Mouse (Mus musculus) layer of hippocampus, adult 2 months (tissue): ENCODE measurements around the gene Scin. TPM values are rescaled to one million over a fixed set of nuclear protein-coding genes. Genes with fewer than 3 reads are reported as not detected.

Experiments
- DNase-seq, 2 experiments: peaks; one replicate each; pipeline ENCODE4 v3.0.0; 2022; ENCODE audit warnings: low spot score in 2 of 2
- H3K27ac ChIP-seq: fragments of 200-600 bp; 2 replicates; pipeline ENCODE4 v1.8.1; 2022
- H3K4me3 ChIP-seq: fragments of 200-600 bp; 2 replicates; pipeline ENCODE4 v1.8.1; 2022; ENCODE audit warnings: mild to moderate bottlenecking
- CTCF ChIP-seq: fragments of 200-600 bp; conservative IDR thresholded peaks from 2 replicates; pipeline ENCODE4 v1.8.1; 2022; ENCODE audit warnings: antibody characterized with exemption, mild to moderate bottlenecking, moderate library complexity
- total RNA-seq, 2 experiments: library from RNA; stranded (reverse); gene quantifications; 2 replicates each; pipeline ENCODE4 v1.2.3; 2021

The Scin gene
- total RNA-seq, 2 experiments from 2014 or later = 1.7 to 2.7 TPM

DNA sequence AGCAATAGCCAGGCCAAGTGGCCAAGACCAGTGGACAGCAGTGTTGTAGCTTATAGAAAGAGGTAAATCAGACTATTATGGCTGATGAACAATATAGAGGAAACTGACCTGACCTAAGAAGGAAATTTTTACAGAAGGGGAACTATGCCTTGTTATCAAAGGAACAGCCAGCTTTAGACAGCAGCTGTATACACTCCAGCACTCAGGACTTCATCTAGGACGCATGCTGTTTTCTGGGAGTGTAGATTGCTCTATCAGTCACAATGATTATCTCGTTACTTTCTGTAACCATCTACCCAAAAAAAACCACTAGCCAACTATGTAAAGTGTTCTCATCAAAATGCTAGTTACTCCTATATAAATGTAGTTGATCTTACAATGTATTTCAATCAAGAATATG is 34.6 kb downstream of the Scin start:
- no peak for TF ChIP-seq CTCF

DNA sequence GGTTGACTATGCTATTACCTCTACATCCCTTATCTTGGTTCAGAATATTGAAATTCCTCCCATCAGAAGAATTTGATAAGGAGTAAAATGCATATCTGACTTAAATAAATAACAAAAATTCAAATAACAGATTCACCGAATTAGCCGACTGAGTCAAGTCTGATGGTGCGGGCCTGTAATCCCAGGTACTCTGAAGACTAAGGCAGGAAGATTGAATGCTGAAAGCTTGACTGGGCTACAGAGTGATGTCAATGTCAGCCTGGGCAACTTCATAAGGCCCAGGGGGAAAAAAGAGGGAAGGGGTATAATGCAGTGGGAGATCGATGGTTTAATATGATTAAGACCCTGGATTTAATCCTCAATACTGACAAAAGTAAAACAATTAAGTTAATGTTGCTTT is 36.6 kb downstream of the Scin start:
- H3K4me3 ChIP-seq = no peak overlapping the region
- TF ChIP-seq CTCF = no peak
- H3K27ac ChIP-seq = no peak overlapping the region
- no peak for DNase-seq

More for the DNA sequence above, 34.6 kb downstream of the Scin start:
- Histone ChIP-seq H3K4me3 (no peak overlapping the region), H3K27ac (no peak overlapping the region)
- DNase-seq = no peak

DNA sequence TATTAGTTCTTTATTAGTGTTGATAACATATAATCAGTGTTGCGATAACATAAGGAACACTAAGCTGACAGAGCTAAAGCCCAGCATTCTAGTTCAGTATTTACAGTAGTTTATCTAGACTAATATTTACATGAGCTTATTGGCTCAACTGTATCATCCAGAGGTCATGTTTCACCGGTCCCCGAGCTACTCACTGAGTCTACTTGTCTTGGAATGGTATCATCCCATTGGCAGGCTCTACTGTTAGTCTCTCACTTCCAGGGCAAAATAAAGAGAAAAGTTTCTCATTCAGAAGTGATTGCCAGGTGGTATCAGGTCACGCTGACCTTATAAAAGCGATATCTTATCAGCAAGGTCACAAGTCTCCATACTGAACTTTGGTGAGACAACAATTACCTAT is 37.0 kb downstream of the Scin start:
- TF ChIP-seq CTCF = no peak
- Histone ChIP-seq H3K27ac (no peak overlapping the region), H3K4me3 (no peak overlapping the region)
- no peak for DNase-seq

DNA sequence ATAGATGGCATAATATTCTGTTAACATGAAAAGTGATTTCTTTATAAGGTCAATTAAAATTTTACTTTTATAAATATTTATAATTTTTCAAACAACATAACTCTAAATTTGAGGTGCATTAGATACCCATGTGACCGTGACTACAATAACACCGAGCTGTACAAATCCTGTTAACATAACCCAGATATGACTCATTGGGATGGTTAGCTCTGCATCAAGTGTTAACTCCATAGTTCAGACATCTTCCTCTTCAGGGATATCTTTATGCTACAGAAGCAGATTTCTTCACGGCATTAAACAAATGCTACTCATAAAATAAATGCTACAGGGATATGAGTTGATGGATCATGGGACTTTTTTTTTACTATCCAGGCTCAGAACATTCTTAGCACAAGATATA is 37.6 kb downstream of the Scin start:
- no peak overlapping the region for H3K4me3 ChIP-seq
- TF ChIP-seq CTCF = no peak
- no peak overlapping the region for H3K27ac ChIP-seq
- no peak for DNase-seq

DNA sequence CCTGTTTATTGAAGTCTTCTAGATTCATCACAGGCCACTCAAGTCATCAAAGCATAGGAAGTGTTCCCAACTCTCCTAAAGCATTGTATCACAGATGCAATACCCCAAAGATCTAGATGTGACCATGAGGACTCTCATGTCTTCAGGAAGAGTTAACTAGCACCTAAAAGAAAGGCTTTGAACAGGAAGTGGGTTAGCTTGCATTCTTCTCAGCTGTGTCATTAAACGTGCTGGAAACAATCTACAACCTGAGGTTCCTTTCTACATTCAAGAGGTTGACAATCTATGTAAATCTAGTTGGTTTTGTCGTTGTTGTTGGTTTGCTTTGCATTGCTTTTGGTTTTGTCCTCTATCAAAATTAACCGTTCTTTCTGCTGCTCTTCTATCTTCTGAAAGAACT is 44.0 kb downstream of the Scin start:
- DNase-seq = no peak
- H3K27ac ChIP-seq = no peak overlapping the region
- no peak overlapping the region for H3K4me3 ChIP-seq
- no peak for TF ChIP-seq CTCF

DNA sequence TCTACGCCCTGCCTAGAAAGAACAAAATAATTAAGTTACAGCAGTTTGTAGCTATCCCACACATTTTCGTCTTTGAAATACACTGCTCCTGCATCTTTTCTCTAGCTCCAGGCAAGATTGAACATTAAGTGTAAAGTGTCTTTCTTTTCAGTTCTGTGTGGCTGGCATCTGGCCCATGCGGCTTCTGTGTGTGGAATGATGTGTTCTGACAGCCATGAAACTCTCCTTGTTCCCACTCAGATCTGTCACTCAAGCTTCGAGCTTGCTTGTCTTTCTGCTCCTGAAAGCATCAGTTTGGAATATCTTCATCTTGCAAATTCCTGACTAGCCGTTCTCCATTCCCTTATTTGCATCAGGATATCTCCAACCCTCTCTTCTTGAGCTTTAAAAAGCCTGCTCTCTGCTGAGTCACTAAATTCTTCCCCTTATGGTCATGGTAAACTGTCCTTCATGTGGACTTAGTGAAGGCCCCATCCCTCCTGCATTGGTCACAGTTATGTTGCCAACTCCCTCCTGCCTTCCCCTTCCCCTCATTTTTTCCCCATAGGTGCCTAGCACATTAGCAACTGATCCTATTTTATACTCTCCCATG is 48.2 kb downstream of the Scin start:
- peak; percentile 45 to 79 for DNase-seq
- peak overlapping the region; percentile 71 for H3K27ac ChIP-seq
- TF ChIP-seq CTCF = no peak
- H3K4me3 ChIP-seq = no peak overlapping the region

DNA sequence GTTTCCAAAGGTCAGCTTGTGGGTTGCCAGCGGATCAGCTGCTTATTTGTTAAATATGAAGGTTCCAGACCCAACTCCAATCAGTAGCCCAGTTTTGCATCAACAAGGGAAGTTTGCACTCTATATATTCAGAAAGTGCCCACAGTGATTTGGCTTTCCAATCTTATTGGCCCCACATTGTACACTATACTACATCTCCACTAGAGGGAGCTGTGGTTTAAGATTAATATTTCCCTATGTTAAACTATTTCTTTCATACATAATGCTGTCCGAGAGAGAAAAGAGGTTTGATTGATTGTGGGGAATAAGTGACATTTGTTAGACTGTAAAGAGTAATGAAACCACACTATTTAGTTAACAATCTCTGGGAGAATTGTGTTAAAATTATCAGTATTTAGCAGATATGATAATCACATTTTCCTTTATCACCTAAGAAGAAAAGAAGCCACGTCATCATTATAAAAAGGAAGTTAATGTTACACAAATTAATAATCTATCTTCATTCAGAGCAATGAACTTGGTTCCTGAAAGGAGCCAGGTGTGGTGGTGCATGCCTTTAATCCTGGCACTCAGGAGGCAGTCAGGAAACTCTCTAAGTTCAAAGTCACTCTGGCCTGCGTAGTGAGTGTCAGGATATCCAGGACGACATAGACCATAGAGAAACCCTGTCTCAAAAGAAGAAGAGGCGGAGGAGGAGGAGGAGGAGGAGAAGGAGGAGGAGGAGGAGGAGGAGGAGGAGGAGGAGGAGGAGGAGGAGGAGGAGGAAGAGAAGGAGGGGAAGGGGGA is 51.4 kb downstream of the Scin start:
- H3K27ac ChIP-seq = no peak overlapping the region
- peak; percentile 94 for TF ChIP-seq CTCF
- H3K4me3 ChIP-seq = no peak overlapping the region
- peak; percentile 11 to 13 for DNase-seq

DNA sequence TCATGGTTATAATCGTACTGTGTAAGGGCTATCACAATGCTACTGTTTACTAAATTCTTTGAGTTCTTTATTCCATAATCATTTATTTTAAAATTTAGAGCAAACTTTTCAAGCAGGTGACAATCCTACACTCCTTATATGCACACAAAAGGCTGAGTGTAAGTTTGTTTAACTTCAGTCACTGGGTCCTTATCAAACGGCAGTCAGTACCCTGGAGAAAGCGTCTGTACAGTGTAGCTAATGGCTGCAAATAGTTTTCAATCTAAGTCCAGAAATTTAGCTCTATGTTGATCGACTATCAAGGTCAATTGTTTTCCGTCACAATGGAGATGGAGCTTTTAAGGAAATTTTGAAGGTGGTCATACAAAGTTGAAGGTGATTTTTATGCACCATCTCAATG is 52.0 kb downstream of the Scin start:
- no peak for DNase-seq
- Histone ChIP-seq H3K4me3 (no peak overlapping the region), H3K27ac (no peak overlapping the region)
- TF ChIP-seq CTCF = no peak

DNA sequence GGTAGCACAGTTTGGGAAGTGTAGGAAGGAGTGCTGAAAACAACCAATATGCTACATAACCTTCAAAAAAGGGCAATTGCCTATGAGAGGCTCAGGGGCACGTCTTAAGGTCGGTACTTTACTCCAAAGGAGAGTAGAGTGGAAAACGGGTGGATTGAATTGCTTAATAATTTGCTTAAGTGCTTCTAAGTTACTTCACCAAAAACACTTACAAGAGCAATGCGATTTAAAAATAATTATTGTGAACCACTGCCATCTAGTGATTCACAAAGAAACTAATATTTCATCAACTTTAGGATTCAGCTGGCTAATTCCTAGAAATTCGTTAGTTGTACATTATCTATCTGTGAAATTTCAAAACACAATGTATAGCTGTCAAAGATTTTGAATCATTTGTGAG is 60.4 kb downstream of the Scin start:
- Histone ChIP-seq H3K4me3 (no peak overlapping the region), H3K27ac (no peak overlapping the region)
- no peak for DNase-seq
- peak; percentile 74 for TF ChIP-seq CTCF

DNA sequence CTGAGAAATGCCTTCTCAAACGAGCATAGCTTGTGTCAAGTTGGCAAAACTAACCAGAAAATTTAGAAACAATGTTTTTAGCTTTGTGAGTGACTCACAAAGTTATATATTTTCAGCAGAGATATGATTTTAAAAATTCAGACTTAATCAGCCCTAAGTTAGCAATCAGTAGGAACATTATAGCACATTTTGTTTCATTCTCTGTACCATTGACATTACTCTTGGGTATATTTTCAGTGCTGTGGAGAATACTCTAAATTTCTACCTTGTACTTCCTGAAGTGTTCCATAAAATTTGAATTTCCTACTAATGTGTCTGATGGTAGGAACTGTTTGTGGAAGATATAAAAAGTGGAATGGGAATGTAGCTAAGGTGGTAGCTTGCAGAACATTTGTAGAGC is 87.0 kb downstream of the Scin start:
- no peak overlapping the region for H3K4me3 ChIP-seq
- no peak for DNase-seq
- TF ChIP-seq CTCF = no peak
- H3K27ac ChIP-seq = no peak overlapping the region

DNA sequence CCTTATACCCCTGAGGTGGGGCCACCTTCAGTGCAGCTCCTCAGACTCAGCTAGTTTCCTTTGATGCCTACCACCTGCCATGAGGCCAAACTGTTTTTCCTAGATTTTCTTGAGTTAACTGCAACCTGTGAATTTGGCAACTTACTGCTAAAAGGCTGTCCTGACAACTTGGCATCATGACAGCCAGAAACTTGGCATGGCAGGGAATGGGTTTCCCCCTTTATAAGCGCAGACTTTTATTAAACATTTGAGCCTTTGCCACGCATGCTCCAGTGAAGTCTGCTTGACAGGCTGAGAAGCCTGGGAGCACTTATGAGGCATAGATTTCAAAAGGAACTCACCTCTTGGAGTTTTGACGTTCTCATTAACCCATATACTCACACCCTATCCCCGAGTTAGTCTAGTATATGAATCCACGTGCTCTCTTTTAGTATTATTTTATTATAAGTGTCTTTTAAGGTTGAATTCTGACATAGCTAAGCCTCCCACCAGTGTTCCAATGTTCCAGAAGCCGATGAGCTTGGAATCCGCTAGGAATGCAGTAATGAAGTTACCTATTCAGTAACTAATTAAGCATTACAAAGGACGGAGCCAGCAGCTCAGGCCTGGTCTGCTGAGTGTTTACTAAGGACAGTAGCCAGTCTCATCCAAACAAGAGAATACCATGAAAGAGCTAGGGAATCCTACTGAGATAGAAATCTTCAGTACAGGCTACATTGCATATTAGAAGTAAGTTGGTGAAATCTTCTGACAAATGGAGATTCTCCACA is 90.0 kb downstream of the Scin start:
- no peak overlapping the region for H3K27ac ChIP-seq
- no peak for DNase-seq
- no peak for TF ChIP-seq CTCF
- no peak overlapping the region for H3K4me3 ChIP-seq

DNA sequence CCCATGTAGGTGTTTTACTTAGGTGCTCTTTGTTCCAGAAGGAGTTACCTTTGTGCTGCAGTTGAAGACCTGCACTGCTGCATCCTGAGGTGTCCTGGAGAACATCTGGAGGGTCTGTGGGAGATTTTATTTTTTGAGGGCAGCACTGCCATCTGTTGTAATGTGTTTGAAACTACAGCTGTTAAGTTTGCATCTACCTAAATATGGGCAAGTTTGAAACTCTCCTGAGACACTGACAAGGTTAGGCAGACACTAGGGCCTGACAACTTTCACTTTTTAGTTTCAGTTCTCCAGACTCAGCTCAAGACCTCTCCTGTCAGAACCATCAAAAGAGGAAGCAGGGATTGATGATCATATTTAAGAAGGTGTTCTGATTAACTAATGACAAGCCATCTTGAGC is 94.0 kb downstream of the Scin start:
- peak; percentile 16 to 19 for DNase-seq
- no peak overlapping the region for H3K27ac ChIP-seq
- no peak overlapping the region for H3K4me3 ChIP-seq
- TF ChIP-seq CTCF = peak; percentile 87

DNA sequence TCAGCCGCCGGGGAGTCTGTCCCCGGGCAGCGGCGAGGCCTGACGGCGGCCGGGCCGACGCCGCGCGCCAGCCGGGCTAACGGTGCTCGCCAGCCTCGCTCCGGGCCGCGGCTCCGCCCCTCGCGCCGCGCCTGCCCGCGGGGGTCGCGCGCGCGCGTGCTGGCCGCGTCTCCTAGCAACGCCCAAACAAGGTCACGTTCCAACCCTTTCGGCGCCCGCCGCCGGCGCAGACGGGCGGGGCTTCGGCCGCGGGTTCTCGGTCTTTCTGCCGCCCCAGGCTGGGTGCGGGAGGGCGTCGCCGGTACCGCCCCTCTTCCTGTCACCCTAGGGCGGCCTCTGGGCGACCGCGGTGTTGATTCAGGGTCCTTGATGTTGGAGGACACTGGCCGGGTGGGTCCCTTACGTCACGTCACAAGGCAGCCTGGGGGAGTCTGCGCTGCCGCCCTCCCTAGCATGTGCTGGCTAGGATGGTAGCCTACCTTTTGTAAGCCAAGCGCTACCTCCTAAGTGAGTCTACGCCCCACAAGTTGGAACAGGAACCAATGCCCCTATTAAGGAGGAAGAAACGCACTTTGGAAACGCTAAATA is 96.1 kb downstream of the Scin start, which contains the start of gene Arl4a:
Gene Arl4a, minus strand, starts transcription at position 150 of the 588 bp plus-strand sequence.
- H3K4me3 ChIP-seq = peak within 1 kb of the TSS; percentile 78
- peak; percentile 83 to 85 for DNase-seq

More for the DNA sequence above, 96.1 kb downstream of the Scin start, which contains the start of gene Arl4a:
- no peak for TF ChIP-seq CTCF
- H3K27ac ChIP-seq = peak within 1 kb of the TSS; percentile 94
